Mouse (Mus musculus) left cerebral cortex, postnatal 36 days (tissue): Measurements from ENCODE around the gene Trmt10a. TPM values are rescaled to one million over a fixed set of nuclear protein-coding genes. Genes with fewer than 3 reads are reported as not detected.

Experiments
- DNase-seq, 2 experiments: peaks; one replicate each; pipeline ENCODE4 v3.0.0; 2021 to 2022; ENCODE audit warnings: low spot score in 2 of 2, mixed read lengths in 1 of 2
- intact Hi-C: fragments of 180-260 bp; cut with DNase I; formaldehyde crosslinking; loops from one replicate; pipeline ENCODE4 v1.15.1; 2025
- total RNA-seq, 2 experiments: library from RNA; stranded (reverse); gene quantifications; 2 replicates each; pipeline ENCODE4 v1.2.3; 2021

Gene Trmt10a
- total RNA-seq = 1 to 10 TPM; 3.6 to 6.6 TPM

DNA sequence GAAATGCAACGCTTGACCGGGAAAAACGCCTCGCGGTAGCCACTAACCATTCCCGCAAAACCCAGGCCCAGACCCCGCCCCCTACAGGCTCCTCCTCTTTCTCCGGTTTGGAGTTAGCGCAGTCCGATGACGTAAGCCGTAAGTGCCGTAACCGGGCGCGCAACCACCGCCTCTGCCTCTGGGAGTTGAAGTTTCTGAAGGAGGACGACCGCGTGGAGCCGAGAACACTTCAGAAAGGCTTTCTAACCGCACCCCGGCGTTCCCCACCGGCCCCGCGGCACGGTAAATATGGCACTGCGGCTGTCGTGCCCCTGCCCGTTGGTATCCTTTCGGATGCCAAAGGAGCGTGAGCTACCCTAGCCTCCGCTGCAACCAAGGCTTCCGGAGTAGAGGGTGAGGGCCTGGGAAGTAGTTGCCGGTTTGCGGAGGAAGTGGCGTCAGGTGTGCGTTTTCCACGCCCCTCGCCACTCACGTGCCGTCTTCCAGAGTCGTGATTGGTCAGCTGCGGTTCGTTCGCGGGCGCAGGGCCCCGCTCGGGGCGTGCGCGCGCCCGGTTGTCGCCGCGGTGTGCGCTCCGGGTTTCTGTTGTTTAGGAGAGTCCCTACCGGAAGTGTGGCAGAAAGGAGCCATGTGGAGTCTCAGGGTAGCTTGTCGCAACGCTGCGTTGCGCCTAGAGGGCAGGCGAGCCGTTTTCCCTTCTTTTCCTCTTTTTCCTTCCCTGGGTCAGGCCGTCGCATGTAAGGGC, at the start of gene Trmt10a:
TSS of gene Trmt10a (plus strand) at position 134 of the 745 bp plus-strand sequence.
- peak; percentile 98 to 99 for DNase-seq
- intact Hi-C loops = loop anchor here (1.0 to 5.0 kb wide), 6 partner anchors 61 to 365 kb away; partner anchors contain the start of gene Lamtor3

DNA sequence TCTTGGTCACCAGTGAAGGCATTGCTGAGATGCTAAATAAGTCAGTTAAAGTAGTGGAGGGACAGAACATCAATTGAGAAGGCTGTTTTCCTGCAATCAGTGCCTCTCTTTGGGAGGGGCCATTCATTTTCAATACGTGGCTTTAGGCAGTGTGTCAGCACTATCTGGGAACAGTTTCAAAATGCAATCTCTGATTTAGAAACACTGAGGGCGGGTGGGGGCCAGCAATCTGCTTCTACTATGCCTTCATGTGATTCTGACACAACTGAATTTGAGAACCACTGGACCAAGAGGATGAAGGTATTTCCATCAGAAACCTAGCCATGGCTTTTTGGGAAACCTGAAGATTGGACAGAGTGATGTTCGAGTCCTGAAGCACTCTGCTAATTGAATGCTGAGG, 47.9 kb upstream of the Trmt10a start:
- intact Hi-C loops = no loop called here
- peak; percentile 35 to 37 for DNase-seq

DNA sequence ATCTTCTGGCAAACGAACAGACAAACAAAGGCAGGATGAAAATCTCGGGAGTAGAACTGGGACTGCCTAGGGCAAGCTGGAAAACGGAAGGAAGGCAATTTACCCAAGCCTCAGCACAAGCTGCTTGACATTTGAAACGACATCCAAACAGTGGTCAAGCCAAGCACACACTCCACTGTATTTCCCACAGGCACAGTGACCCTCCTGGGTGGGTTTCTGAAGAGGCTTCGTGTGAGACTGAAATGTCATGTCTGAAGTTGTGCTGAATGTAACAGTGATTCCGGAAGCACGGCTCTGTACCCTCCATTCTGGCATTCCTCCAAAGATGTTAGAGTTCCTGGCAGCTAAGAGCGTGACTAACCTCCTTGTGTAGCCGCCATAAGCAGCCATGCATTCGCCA, 47.5 kb upstream of the Trmt10a start:
- intact Hi-C loops = no loop called here
- DNase-seq = no peak

DNA sequence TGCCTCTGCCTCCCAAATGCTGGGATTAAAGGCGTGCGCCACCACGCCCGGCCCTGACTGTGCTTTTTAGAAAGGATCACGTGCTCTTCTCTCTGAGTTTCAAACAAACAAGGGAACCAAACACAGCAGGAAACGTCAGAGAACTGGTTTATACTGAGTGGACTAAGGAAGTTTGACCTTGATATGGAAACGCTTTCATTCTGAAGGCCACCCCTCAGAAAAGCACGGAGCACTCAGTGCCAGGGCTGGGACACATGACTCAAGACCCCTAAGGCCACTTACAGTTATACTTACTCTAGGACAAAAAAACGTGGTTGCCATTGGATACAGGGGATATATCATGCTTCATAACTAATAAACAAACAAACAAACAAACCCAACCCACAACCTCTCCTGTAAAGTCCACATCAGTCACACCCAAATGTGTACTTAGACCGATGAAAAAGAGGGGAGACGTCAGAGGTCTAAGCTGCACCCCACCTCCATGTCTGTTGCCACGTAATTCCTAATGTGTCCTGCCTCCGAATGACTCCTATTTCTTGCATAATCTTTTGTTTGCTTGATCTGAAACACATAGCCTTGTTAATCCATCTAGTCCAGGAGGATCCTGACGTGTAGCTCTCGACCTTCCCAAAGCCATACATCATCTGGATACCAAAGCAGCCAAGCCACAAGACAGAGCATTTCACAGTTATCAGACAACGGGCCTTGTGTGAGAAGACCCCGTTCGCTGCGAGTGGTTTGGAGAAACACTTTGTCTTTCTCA, 46.8 kb upstream of the Trmt10a start:
- intact Hi-C loops = no loop called here
- no peak for DNase-seq

DNA sequence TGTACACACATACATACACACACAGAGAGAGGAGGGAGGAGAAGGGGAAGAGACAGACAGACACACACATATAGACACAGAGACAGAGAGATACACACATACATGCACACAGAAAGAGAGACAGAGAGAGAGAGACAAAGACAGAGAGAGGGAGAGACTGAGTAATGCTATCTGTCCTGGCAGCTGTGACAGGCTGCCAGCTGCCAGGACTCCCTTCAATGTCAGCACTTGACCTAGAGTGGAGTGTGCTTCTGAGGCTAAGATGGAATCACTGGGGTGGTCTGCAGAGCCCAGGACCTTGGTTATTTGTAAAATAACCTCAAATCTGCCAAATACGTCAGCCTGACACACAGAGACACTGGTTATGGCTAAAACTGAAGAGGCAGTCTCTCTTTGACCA, 45.5 kb upstream of the Trmt10a start:
- intact Hi-C loops = no loop called here

DNA sequence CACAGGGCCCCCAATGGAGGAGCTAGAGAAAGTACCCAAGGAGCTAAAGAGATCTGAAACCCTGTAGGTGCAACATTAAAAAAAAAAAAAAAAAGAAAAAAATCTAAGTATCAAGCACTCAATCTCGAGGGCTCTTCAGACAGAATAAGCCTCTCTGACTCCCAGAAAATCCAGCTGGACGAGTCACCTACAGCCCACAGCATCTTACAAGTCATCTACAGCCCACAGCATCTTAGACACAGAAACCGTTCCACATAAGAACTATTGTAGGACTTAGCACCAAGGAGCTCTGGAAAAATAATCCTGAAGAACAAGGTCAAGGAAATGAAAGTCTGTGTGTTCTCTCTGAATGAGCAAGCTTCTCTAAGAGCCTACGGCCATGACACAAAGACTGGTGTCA, 41.3 kb upstream of the Trmt10a start:
- intact Hi-C loops = no loop called here

More for the DNA sequence above, 45.5 kb upstream of the Trmt10a start:
- DNase-seq = no peak

DNA sequence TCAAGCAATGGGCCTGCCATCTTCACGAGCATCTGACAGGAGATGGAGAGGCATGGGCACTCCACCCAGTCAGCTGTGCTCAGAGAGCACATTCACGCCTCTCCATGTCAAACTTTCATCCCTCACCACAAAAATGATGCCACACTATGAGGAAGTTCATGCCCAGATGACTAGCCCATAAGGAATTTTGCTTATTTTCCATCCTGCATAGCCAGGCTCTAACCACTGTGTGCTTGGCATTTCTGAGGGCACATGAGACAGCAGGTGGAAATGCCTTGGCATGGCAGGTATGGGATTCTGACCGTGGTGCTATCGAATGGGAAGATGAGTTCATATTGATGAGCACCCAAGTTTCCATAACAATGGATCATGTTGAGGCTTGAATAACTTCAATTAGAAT, 39.6 kb upstream of the Trmt10a start:
- intact Hi-C loops = no loop called here
- DNase-seq = no peak

More for the DNA sequence above, 41.3 kb upstream of the Trmt10a start:
- DNase-seq = no peak

DNA sequence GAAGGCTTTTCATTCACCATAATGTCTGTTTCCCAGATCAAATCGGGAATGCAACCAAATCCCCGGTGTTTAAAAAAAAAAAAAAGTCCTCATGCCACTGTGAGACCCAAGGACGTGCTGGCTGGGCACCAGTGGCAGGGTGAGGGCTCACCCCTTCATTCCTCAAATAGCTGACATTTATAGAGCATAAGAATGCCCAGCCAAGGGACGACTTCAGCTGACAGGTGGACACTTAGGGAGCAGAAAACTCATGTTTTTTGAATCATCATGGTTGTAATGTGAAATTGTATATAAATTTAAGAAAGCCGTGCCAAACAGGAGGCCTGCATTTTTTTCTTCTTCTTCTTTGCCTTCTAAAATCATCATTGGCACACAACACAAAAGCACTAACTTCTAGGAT, 38.2 kb upstream of the Trmt10a start:
- no peak for DNase-seq
- intact Hi-C loops = no loop called here

DNA sequence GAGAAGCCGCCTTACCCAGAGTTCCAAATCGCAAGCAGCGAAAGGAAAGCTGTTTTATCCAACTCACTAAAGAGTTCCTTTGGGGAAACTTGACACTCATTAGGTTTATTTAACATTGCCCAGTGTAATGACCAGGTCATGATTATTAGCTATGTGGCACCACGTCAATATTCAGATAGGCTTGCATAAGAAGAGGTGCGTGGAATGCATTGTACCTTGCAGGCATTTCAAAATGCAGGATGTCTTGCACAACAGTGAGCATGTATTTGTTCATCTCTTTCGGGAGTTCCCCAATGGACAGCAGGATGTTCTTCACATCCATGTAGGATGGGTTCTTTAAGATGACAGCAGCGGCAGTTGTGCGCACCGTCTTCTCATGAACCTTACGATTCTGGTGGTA, 36.4 kb upstream of the Trmt10a start:
- intact Hi-C loops = no loop called here
- no peak for DNase-seq

DNA sequence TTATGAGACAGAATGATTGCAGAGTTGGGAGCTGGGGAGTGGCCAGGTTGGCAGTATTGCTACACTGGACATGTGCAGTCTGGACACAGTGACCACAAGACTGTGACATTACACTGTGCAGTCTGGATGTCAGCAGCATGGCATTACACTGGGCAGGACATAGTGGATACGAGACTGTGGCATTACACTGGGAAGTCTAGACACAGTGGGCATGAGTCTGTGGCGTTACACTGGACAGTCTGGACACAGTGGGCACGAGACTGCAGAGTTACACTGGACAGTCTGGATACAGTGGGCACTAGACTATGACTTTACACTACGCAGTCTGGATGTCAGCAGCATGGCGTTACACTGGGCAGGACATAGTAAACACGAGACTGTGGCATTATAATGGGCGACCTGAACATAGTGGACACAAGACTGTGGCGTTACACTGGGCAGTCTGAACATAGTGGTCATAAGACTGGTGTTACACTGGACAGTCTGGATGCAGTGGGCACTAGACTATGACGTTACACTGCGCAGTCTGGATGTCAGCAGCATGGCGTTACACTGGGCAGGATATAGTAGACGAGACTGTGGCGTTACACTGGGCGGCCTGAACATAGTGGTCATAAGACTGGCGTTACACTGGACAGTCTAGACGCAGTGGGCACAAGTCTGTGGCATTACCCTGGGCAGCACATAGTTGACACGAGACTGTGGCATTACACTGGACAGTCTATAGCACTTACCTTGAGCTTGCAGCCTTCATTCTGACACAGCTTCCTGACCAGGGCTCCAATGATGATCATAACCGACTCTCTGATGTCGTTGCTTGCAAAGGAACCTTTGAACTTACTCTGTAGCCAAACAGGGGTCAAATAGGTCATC, 32.1 kb upstream of the Trmt10a start:
- no peak for DNase-seq
- intact Hi-C loops = no loop called here

DNA sequence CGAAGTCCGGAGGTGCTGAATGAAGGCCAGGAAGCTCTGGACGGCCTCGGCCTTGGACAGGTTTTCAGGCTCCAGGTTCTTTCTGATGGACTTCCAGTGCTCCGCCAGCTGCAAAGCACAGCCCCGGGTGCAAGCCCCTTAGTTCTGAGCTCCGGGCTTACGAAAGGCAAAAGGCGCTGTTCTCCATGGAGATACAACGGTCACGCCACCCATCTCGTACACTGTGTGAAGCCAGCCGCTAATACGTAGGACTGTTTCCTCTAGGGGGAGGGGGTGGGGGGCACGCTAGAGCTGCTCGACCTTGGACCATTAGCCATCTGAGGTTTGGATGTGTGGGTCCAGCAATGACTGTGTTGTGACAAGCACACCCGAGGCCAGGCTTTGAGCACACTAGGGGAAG, 29.1 kb upstream of the Trmt10a start:
- intact Hi-C loops = no loop called here
- no peak for DNase-seq

DNA sequence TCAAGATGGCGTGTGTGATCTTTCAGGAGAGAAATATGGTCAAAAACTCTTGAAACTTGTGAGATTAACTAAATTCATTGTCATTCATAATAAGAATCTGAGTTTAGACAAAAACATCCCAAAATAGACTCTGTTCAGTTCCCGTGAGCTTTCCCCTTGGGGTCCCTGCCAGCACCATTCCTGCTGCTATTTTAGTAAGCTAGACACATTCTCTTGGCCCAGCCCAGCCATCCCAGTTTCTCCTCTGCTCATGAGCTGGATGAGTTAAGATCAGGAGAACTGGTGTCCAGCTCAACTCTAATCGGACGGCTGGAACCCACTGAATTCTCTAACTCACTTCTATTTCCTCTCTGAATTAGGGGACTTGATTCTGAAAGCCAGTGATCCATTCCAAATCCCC, 26.4 kb upstream of the Trmt10a start:
- intact Hi-C loops = no loop called here
- no peak for DNase-seq

DNA sequence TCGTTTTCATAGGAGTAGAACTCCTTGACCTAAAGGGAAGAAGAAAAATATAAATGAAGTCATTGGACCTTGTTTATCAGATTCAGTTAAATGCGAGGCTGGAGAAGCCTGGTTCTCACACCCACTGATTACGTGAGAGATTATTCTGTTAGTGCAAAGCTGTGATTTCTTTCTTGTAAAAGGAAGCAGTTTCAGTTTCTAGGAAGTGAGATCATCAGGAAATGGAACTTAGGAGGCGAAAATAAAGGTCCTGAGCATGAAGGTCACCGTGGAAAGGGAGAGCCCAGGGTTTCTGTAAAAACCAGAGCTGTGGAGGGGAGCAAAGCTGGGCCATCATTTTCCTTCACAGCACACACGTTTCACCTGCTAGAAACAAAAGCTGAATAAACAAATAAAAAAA, 24.9 kb upstream of the Trmt10a start:
- intact Hi-C loops = no loop called here
- no peak for DNase-seq

DNA sequence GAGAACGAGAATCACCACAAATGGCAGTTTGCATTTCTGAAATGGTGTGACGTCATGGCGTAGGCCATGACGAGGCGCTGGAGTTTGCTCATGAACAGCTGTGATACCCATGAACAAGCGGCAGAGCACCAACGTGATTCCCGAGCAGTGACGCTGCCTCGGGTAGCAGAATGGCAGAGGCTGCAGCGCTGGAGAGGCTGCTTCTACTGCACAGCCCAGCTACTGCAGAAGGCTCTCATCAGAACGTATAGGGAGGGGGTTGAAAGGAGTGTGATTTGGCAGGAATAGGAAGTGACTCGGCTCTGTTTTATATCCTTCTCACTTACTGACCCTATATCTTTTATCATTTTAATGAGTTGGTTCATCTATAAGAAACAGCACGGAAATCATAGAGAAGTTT, 24.4 kb upstream of the Trmt10a start:
- no peak for DNase-seq
- intact Hi-C loops = no loop called here

DNA sequence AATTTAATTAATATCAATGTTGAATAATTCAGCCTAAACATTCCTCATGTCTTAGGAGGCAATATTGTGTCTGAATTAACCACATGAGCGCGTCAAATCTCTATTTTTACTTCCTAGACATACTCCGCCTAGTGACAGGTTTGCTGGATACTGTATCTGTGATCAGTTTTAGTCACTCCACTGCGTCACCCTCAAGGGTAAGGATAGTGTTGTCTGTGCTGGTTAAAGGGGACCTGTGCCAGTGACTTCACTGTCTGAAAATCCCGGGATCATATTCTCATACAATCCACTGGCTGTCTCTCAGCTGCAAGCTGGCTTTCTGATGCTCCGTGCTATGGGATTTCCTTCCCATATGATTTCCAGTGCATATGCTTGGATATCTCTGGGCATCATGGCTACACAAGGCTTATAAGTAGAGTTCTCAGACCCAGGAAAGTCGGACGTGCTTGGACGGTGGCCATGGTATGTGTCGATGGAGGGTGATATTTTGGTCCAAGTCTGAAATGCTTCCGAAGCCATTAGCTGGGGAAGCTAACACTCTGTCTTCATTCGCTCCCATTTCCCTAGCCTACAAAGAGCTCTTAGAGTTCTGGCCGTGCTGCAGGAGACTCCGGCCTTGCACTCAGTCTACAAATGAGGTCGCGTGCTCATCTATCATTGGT, 23.7 kb upstream of the Trmt10a start:
- DNase-seq = no peak
- intact Hi-C loops = no loop called here

DNA sequence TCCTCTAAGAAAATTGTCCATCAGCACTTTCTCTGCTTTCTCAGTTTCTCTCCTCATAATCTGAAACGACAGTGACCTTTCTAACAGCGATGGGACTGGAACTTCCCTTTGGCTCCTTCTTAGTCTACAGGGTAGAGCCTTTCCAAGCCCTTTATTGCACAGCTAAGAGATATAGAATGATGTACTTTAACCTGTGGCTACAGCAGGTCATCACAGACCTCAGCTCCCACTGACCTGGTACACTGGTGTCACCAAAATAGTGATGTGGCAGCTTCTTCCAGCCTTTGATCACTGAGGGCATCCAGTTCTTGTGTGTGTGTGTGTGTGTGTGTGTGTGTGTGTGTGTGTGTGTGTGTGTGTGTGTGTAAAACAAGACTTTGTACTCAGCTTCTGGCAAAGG, 21.8 kb upstream of the Trmt10a start:
- DNase-seq = no peak
- intact Hi-C loops = no loop called here

DNA sequence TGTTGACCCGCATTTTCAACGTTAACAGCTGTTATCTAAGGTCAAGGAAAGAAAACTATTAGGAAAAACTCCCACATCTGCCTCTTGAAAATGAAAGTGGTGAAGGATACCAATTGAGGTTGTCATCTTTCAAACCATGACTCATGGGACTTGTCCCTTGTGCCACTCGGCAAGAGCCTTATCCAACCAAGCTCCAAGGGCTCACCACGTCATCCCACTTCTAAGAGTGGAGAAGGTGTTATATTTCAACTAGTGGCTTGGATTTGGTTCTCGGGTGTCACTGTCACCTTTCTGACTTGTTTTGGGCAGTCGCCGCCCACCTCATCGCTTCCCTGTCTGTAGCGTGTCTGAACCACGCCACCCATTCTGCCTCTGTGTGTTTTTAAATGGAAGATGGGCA, 19.4 kb upstream of the Trmt10a start:
- DNase-seq = no peak

DNA sequence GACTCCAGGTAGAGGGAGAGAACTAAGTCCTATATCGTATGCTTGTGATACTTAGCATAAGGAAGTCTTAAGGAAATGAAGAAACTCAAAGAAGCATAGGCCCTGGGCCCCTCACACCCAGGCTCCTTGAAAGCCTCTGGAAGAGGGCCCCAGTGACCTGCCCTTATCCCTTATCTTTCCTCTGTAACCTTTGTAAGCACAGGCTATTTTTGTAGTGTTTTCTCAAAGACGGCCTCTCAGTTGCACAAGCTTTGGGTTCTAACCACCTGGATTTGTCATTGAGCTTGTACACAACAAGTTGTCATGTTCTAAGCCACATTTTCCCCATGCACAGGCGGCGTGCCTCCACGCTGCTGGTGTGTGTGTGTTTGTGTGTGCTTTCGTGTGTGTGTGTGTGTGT, 14.1 kb upstream of the Trmt10a start:
- intact Hi-C loops = no loop called here
- no peak for DNase-seq

More for the DNA sequence above, 19.4 kb upstream of the Trmt10a start:
- intact Hi-C loops = no loop called here

DNA sequence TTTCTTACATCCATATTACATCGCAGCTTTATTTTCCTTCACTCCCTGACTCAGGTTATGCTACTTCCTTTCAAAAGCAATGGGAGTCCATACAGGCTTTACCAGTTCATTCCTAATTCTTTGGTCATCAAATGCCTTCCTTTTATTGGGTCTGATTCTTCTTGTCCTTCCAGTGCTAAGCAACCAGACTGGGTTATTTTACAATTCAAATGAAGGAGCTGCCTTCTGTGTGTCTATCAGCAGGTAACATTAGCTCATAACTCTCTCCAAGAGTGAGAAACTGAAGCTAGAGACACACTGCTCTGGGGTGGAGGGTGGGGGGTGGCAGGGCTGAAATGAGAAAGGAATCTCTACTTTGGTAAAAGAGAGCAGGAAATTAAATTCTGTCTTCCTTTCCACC, 12.6 kb upstream of the Trmt10a start:
- intact Hi-C loops = no loop called here
- no peak for DNase-seq

DNA sequence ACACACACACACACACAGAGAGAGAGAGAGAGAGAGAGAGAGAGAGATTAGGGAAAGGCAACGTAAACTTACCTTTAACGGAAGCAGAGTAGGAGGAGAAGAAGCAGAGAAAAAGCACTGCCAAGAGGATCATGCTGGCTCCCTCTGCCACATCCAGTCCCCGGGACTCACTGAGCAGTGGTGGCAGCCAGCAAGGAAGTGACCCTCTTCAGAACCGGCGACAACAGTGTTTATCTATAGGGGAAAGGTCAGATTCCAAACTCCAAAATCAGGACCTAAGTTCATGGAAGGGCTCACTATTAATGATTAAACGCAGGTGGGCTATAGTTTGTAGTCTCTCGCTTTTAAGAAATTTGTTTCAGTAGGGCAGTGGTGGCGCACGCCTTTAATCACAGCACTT, 12.1 kb upstream of the Trmt10a start:
- DNase-seq = no peak
- intact Hi-C loops = no loop called here
